Mouse (Mus musculus) adipose tissue, adult 10 weeks (tissue): ENCODE measurements around the gene Klhl36. TPM values are rescaled to one million over a fixed set of nuclear protein-coding genes. Genes with fewer than 3 reads are reported as not detected.

Experiments
- polyA plus RNA-seq: library from polyadenylated mRNA; stranded (reverse); fragments of 350-450 nt; fragmentation: Illumina TruSeq; extraction: RNeasy Lipid Tissue Mini Kit (QIAGEN cat#74804); gene quantifications from one replicate; pipeline ENCODE4 v1.2.3, GENCODE M21; 2014; ENCODE audit warnings: low read depth, low replicate concordance

Gene Klhl36
- 8.4 TPM for polyA plus RNA-seq

DNA sequence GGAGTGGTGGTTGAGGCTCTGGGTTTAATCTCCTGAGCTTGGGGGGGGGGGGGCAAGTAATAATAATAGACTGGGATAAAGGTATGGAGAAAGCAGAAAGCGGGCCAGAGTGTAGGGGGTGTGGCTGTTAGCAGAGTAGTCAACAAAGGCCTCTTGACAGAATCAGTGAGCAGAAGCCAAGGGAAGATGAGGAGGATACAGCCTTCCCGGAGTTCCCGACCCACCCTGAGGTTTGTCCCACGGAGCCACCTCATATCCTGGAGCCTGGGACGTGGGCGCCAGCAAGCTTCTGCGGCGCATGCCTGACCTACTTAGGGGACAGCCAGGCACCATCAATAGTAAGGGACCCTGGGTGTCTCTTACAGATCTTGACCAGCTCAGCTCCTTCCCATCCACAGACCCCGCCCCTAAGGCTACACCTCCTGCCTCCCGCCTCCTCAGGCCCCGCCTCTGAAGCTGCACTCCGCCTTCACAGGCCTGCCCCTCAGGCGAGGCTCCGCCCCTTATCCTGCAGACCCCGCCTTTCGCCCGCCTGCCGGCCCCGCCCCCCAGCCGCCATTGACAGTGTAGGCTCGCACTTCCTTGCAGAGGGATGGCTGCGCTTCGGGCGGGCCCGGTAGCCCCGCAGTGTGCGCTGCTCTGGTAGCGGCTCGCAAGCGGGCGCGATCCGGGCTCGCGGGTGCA, at the start of gene Klhl36:
Gene Klhl36, plus strand, starts transcription at position 561 of the 684 bp plus-strand sequence.

DNA sequence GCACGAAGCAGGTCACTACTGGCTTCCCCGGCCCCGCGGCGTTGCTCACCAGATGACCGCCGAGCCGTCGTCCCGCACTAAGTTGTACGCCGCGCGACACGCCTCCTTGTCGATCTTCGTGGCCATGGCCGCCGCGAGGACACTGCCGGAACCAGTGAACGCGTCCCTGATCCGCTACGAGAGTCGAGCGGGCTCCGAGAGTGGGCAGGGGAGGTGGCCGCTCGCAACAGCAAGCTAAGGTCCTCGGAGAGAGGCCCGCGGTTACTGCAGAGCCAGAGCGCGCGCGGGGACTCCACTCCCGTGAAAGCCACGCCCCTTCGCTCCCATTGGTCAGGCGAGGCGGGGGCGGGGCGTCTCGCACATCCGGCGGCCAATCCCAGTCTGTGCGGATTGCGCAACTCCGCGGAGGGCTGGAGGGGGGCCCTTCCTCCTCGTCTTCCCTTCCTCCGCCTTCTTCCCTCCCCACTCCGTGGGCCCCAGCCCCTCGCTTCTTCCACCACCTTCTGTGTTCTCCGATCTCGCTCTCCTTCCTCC, 21.7 kb upstream of the Klhl36 start, which contains the start of gene Cotl1:
Gene Cotl1, minus strand, starts transcription at position 270 of the 534 bp plus-strand sequence.

DNA sequence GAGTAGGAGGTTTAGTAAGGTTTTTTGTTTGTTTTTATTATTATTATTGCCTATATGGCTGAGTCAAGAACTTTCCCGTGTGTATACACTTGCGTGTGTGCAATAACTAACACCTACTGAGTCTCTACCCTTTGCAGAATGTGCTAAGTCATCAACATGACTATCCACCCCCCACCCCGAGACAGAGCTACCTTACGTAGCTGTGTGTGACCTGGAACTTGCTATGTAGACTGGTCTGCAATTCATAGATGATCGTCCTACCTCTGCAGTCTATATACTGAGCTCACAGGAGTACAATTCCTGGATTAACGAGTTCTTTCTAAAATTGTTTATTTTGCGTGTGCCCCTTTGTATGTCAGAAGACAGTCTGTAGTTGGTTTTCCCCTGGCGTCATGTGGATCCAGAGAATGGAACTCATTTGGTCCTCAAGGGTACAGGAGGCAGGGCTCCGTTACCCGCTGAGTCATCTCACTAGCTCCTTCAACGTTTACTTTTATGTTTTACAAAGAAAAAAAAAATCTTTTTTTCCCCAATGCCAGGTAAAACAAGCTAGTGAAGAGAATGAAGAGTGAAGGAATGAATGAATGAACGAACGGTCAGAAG, 48.0 kb downstream of the Klhl36 start, which contains the start of gene Usp10:
Gene Usp10, plus strand, starts transcription at position 417 of the 603 bp plus-strand sequence.

DNA sequence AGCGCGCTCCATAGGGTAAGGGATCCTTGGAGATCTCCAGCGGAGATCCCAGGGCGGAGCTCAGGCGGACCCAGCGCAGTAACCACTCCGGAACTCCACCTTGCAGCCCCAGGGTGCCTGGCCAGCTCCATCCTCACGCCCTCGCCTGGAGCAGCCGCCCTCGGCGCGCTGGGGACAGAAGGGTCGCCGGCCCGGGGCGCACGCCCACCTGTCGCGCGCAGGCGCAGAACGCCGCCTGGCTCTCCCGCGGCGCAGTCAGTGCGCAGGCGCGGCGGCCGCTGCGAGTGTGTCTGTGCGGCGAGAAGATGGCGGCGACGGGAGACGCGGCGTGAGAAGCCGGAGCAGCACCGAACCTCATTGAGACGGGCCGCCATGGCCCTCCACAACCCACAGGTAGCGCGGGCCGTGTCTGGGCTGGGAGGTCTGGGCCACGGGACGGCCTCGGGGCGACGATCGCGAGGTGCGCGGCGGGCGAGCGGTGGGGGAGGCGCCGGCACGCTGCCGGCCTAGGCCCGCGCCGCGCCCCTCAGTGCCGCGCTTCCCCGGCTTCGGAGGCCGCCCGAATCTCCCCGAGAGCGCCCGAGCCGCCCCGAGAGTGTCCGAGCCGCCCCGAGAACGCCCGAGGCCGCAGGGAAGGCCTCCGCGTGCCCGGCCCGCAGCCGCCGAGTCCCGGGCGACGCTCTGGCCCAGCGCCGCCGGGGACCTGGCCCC, 48.6 kb downstream of the Klhl36 start, which contains the start of gene Gm20388:
Gene Gm20388, plus strand, starts transcription at position 295 of the 711 bp plus-strand sequence.

Other genes with a start within 250 kb of the Klhl36 start
- 0.41 TPM for gene Adad2, start 249.5 kb upstream of the Klhl36 start, polyA plus RNA-seq
- gene Kcng4, start 226.6 kb upstream of the Klhl36 start, polyA plus RNA-seq, result 3.2 TPM
- 26.7 TPM for gene Wfdc1, start 195.9 kb upstream of the Klhl36 start, polyA plus RNA-seq
- 0.38 TPM for gene Atp2c2, start 162.3 kb upstream of the Klhl36 start, polyA plus RNA-seq
- gene Tldc1, start 83.8 kb upstream of the Klhl36 start, polyA plus RNA-seq, result 10.6 TPM
- gene Cotl1, start 21.7 kb upstream of the Klhl36 start, polyA plus RNA-seq, result 57.5 TPM
- 57.4 TPM for gene Usp10, start 48.1 kb downstream of the Klhl36 start, polyA plus RNA-seq
- gene Gm20388, start 48.6 kb downstream of the Klhl36 start, polyA plus RNA-seq, result 37.3 TPM
- gene Crispld2, start 130.2 kb downstream of the Klhl36 start, polyA plus RNA-seq, result 46.3 TPM
- gene Zdhhc7, start 239.2 kb downstream of the Klhl36 start, polyA plus RNA-seq, result 24.4 TPM